Mouse (Mus musculus): ENCODE measurements at regions not wholly inside any gene's neighbourhood (a gene's known extent, or its start where the extent isn't known, plus 50 kb on each side); places are given as distances from the start of the nearest gene placed in this dataset.

GRCm38 (mm10) chr15:68362081-68363057 lies 1861.7 kb upstream of the Lrrc6 start:
- peak; percentile 20 for ATAC-seq

GRCm38 (mm10) chr15:68360956-68361908 lies 1860.5 kb upstream of the Lrrc6 start:
- no peak for ATAC-seq

- ATAC-seq = no peak
Measured at GRCm38 (mm10) chr15:68359496-68359895, 1858.8 kb upstream of the Lrrc6 start.

GRCm38 (mm10) chr15:68355957-68356356 lies 1855.2 kb upstream of the Lrrc6 start:
- no peak for ATAC-seq

- no peak for ATAC-seq
Measured at GRCm38 (mm10) chr15:68344652-68345051, 1843.9 kb upstream of the Lrrc6 start.

- ATAC-seq = no peak
Measured at GRCm38 (mm10) chr15:68342542-68342941, 1841.8 kb upstream of the Lrrc6 start.

- no peak for ATAC-seq
Measured at GRCm38 (mm10) chr15:68341056-68341455, 1840.3 kb upstream of the Lrrc6 start.

- ATAC-seq = no peak
Measured at GRCm38 (mm10) chr15:68337264-68337663, 1836.6 kb upstream of the Lrrc6 start.

- ATAC-seq = no peak
Measured at GRCm38 (mm10) chr15:68335837-68336236, 1835.1 kb upstream of the Lrrc6 start.

GRCm38 (mm10) chr15:68316116-68316515 lies 1815.4 kb upstream of the Lrrc6 start:
- ATAC-seq = no peak

All from inflammation-experienced regulatory T-cells, adult 6 months (primary cell).